Mouse (Mus musculus) skeletal muscle tissue, adult 2 months (tissue): Measurements from ENCODE around the gene Ppfibp2.

Experiments
- DNase-seq: peaks from one replicate; pipeline ENCODE4 v3.0.0-alpha.2; 2012; ENCODE audit warnings: low read depth, low spot score

Ppfibp2 gene

GRCm38 (mm10) chr7:107594857-107595402, at the start of gene Ppfibp2:
Ppfibp2 (plus strand) TSS chr7:107595207.
- peak; percentile 85 for DNase-seq

- DNase-seq = no peak
These were observed 47.1 kb upstream of the Ppfibp2 start for GRCm38 (mm10) chr7:107547872-107548271.

- DNase-seq = no peak
These were observed 41.5 kb upstream of the Ppfibp2 start for GRCm38 (mm10) chr7:107553461-107553860.

DNA sequence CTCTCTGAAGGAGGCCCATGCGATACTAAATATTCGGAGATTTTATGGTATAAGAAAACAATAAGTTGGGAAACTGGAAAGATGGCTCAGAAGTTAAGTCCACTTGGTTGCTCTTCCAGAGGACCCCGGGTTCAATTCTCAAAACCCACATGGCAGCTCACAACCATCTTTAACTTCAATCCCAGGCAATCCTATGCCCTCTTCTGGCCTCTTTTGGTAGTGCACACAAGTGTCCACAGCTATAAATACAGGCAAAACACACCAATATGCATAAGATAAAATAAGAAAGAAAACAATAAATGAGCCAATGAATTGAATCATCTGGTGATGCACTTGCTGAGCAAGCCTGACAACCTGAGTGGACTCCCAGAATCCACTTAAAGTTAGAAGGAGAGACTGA, 39.1 kb upstream of the Ppfibp2 start:
- DNase-seq = no peak

GRCm38 (mm10) chr7:107560675-107561074, 34.3 kb upstream of the Ppfibp2 start:
- peak; percentile 59 for DNase-seq

GRCm38 (mm10) chr7:107561584-107561983, 33.4 kb upstream of the Ppfibp2 start:
- DNase-seq = no peak

DNA sequence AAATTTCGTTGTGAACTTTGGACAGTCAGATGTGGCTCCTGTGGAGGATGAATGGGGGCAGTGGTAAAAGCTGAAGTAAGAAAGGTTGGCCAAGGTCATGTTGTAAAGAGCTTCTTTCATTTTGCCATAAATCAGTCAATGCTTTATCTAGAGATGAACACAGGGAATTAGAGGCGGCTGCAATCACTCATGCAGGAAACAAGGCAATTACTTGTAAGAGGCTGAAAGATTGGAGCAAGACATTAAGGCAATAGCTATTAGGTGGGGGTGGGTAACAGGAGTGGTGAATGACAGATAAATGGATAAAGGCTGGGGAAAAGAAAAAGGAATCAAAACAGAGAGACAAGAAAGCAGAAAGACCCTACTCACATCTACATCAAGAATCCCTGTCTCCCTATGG, 31.3 kb upstream of the Ppfibp2 start:
- no peak for DNase-seq

GRCm38 (mm10) chr7:107567261-107567671, 27.7 kb upstream of the Ppfibp2 start, which contains the start of gene Olfml1:
Olfml1 (plus strand) TSS chr7:107567446.
- DNase-seq = peak; percentile 57

DNA sequence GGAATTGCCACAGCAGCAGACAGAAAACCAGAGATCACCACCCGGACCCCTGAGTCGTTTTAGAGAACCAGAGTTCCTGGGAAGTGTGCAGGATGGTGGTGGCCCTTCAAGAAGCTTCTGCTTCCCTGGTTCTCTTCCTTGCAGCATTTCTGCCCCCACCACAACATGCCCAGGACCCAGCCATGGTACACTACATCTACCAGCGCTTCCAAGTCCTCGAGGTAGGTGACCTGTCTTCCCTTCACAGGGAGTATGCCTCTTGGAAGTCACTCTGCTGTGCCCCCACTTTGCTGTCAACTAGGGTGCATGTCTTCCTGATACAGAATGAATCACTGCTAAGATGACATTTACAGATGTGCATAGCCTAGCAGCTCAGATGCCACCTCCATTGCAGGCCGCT, 27.3 kb upstream of the Ppfibp2 start:
- DNase-seq = no peak

DNA sequence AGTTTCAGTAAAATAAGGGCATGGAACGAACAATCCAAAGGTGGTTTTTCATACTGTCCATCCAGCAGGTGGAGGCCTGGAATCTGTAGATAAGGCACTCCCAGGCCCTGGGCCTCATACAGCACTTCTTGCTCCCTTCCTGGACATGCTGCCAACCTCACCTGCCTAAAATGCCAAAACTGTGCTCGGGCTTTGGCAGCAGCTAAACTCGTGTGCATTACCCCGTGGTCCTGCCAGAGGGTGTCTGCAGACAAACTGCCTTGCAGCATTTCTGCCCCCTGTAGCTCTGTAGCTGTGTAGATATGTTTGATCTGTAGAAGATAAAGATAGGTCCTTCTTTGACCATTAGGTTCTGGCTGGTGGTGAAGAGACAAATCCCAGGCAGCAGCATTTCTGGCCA, 26.0 kb upstream of the Ppfibp2 start:
- no peak for DNase-seq

- no peak for DNase-seq
These were observed 21.2 kb upstream of the Ppfibp2 start for GRCm38 (mm10) chr7:107573856-107574255.

- DNase-seq = no peak
These were observed 20.7 kb upstream of the Ppfibp2 start for GRCm38 (mm10) chr7:107574276-107574675.

DNA sequence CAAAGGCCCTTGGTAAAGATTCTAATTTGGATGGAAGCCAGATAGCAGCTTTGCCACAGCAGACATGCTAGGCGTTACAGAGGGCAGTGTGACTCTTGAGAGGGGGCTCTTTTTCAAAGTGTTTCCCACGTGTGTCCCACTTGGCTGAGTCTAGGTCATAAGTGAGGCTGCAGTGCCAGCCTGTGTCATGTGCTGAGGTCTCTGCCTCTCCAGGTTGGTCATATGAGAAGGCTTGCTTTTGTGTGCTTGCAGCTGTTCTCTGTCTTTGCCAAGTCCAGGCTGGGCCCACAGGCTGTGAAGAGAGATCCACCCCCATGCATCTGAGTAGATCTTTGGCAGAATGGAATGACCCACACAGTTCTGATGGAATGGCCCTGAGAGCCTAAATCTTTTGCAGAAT, 2.4 kb upstream of the Ppfibp2 start:
- DNase-seq = peak; percentile 85

- peak; percentile 63 for DNase-seq
These were observed 1.1 kb upstream of the Ppfibp2 start for GRCm38 (mm10) chr7:107593904-107594303.

- peak; percentile 59 for DNase-seq
These were observed 616 bp upstream of the Ppfibp2 start for GRCm38 (mm10) chr7:107594325-107594856.

DNA sequence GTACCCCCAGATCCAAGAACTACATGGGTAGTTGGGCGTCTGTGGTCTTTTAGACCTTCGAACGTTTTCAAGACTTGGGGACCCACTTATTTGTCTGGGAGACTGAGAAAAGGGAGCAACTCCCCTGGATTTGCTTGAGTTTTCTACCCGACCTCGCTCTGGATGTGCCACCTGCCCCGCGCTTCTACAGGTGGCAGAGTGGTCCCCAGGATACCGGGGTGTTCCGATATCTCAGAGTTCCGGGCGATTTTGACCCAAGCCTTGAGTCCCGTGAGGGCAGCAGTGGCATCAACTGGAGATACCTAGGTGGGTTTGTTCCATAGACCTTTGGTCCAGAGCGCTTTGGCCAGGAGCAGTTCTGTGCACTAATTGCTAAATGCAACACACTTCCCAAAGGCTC, 419 bp downstream of the Ppfibp2 start:
- DNase-seq = no peak

GRCm38 (mm10) chr7:107596753-107597152, 1.7 kb downstream of the Ppfibp2 start:
- no peak for DNase-seq

- DNase-seq = no peak
These were observed 2.9 kb downstream of the Ppfibp2 start for GRCm38 (mm10) chr7:107597956-107598355.

DNA sequence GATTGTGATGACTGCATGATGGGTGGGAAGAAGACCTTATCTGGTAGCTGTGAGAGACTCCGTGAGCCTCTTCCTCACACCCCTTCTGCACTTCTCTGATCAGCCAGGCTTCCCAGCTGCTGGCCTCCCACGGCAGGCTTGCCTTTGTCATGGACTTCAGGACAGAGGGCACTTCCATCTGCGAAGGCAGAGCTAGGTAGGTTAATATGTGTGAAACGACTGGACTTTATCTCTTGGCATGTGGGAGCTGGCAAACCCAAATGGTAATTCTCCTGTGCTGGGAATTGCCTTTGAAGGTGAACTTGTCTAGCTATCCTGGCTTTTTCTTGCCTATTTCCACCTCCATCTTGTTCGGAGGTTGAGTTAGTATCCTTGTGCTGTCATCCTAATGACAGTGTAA, 5.6 kb downstream of the Ppfibp2 start:
- DNase-seq = no peak

GRCm38 (mm10) chr7:107602505-107602904, 7.5 kb downstream of the Ppfibp2 start:
- no peak for DNase-seq

DNA sequence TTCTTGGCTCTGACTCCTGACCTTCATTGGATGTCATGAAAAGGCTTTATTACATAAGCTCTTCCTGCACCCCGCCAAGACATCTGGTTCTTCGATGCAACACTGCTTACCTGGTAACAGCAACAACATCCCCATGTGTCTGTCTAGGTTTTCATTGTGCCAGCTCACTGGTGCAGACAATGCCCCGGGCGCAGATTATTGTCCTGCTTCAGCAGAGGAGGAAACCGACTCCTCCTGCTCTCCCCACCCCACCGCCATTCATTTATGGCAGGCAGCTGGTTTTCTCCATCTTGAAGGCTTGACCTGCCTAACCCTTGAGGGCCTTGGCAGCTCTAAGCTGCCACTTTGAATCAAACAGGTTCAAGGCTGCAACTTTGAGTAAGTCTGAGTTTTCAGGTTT, 7.9 kb downstream of the Ppfibp2 start:
- no peak for DNase-seq

GRCm38 (mm10) chr7:107607766-107608165, 12.8 kb downstream of the Ppfibp2 start:
- no peak for DNase-seq

DNA sequence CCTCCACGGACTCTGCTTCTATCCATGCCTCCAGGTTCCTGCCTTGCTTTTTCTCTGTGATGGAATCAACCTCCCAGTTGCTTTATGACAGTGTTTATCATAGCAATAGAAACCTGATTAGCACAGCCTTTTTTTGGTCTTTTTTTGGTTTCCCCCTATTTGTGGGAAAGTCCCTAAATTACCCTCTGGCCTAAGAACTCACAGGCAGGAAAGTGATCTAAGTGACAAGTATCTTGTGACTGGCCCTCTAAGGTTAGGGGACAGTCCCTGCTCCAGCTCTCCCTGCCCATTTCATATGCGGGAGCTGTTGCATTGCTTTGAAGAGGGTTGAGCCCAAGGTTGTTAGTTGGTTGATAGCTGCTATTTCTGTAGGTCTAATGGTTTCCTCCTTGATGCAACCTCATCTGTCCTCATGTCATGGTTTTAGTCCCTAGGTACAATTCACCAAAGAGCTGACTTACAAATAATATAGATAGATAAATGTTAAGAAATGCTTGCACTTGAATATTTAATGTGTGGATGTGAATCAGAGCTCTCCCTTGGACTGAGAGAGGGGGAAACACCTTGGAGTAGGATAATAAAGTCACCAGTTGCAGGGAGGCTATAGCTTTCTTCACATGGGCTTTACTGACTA, 14.7 kb downstream of the Ppfibp2 start:
- DNase-seq = no peak
